Mouse (Mus musculus) frontal cortex, adult 2 months (tissue): ENCODE data around the gene Ppt2. TPM values are rescaled to one million over a fixed set of nuclear protein-coding genes. Genes with fewer than 3 reads are reported as not detected.

Source experiments
- DNase-seq, 2 experiments: peaks; one replicate each; pipeline ENCODE4 v3.0.0; 2022; ENCODE audit warnings: low spot score in 1 of 2; ENCODE audit errors: extremely low spot score in 1 of 2
- polyA plus RNA-seq: library from polyadenylated mRNA; depleted of rRNA; stranded (reverse); fragments of >200 nt; gene quantifications from 2 replicates; pipeline ENCODE4 v1.2.3, GENCODE M21; 2012

Gene Ppt2
- polyA plus RNA-seq, 1 experiment: 43.0 TPM

DNA sequence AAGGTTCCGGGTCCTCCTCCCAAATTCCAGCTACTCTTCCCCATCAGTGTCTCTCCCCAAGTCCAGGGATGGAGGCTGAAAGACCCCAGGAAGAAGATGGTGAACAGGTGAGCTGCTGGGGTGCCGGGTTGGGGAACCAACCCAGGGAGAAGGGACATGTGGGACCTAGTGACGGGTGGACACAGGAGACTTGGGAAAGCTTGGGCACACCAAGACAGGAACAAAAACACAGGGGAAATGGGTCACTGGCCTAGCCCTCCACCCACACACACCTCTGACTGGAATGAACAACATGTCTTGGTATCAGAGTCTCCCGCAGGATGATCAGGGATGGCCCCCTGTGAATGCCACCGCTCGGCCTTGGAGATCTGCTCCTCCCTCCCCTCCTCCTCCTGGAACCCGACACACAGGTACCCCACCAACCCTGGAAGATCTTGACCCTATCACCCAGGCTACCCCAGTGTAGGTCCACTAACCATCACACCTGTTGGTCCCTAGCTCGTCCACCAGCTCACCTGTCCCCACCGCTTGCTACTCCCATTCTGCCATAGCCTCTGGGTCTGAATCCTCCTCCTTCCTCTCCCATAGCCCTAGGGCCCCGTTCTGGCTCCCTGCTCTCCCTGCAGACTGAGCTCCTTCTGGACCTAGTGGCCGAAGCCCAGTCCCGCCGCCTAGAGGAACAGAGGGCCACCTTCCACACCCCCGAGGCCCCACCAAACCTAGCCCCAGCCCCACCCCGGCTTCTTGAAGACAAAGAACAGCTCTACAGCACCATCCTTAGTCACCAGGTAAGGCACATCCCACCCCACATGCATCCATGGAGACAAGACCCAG, 37.9 kb downstream of the Ppt2 start:
- DNase-seq: no peak

DNA sequence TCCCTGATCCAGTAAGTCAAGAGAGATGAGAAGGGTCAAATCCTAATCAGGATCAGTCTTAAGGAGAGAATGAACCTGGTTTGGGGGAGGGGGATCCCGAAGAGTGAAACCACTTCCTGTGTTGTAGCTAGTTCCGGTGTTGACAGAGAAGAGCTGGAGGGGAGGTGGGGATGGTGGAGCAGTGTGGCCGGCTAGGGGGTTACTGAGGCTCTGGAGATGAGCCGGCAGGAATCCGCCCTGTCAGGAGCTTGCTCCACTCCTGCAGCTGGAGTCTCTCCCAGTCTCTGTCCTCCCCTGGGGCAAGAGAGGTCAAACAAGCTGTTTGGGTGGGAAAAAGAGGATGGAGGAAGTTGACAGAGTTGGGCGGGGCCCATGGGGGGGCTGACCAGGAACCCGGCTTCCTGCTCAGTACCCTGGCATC, 38.6 kb downstream of the Ppt2 start, which contains the start of gene Gpsm3:
Gene Gpsm3, plus strand, starts transcription at position 126 of the 421 bp plus-strand sequence.
- no peak for DNase-seq

DNA sequence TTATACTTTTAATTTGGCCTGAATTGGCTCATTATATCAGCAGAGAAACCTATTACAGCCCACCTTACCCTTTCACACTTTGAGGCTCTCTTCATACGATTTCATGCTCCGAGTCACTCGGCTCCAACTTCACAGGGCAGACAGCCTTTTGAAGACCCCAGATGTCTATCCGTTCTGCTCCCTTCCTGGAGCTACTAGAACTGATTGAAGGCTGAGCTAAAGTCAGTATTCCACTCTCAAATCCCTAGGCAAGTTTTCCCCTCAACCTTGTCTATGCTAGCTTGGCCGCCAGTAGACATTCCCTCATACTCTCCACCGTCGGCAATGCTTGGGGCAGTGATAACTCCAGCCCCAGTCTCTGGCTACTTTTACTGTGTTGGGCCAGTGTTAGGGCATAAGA, 39.1 kb downstream of the Ppt2 start:
- DNase-seq: no peak

DNA sequence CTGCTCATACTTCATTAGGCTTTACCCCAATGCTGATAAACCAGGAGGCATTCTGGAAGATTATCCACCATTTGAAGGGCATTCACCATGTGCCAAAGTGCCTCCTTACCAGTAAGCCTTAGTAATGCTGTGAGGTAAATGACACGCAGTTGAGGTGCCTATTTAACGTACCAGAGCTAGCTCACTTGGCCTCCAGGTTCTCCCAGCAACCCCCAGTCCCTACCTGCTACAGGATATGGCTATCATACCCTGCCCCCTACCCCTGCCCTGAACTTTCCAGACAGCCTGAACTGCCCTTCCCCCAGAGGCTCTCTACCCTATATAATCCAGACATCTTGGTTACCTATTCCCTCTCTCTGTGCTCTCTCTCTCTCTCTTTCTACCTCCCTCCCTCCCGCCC, 39.5 kb downstream of the Ppt2 start:
- no peak for DNase-seq

DNA sequence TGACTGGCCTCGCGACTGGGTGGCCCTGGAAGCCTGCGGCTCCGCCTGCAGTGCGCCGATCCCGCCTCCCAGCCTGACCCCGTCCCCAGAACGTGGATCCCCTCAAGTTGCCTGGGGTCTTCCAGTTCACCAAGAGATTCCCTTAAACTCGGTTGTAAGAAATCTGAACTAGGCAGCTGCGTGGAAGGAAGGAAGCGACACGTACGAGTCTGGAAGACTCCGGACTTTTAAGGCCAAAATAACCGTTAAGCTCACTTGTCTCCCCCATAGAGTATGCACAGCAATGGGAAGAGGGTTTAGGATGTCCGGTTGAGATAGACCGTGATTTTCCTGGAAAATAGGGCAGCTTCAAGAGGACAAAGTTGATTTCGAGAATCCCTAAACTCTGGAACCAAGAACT, 40.5 kb downstream of the Ppt2 start:
- DNase-seq: no peak

DNA sequence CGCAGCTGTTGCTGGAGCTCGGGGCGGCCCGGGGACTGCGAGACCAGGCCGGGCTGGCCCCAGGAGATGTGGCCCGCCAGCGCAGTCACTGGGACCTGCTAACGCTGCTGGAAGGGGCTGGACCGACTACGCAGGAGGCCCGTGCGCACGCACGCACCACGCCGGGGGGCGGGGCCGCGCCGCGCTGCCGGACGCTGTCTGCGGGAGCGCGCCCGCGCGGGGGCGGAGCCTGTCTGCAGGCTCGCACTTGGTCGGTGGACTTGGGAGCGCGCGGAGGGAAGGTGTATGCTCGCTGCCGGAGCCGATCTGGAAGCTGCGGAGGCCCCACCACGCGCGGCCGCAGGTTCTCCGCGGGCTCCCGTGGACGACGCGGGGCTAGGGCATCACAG, 40.9 kb downstream of the Ppt2 start:
- peak; percentile 94 to 98 for DNase-seq

DNA sequence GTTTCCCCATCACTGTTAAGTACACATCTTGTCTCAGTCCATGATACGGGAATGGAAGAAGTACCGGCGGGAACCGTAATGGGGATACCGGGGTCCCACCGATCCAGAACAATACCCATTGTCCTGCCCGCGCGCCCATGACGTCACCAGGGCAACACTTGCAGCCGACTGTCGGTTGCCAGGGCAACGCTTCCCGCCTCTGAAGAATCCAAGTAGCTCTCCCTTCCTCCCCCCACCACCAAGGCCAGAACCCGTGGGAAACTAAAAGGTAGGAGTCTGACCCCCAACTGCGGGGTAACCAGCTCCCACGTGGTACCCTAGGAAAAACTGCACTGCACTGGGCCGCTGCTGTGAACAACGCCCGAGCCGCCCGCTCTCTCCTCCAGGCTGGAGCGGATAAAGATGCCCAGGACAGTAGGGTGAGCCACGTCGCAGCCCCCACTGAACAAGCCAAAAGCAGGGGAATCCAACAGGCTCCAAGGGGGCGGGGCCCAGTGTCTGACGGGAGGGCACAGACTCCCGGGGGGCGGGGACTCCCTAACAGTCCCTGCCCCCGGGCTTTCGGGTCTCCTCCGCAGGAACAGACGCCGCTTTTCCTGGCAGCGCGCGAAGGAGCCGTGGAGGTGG, 41.4 kb downstream of the Ppt2 start:
- DNase-seq: peak; percentile 83 to 91

DNA sequence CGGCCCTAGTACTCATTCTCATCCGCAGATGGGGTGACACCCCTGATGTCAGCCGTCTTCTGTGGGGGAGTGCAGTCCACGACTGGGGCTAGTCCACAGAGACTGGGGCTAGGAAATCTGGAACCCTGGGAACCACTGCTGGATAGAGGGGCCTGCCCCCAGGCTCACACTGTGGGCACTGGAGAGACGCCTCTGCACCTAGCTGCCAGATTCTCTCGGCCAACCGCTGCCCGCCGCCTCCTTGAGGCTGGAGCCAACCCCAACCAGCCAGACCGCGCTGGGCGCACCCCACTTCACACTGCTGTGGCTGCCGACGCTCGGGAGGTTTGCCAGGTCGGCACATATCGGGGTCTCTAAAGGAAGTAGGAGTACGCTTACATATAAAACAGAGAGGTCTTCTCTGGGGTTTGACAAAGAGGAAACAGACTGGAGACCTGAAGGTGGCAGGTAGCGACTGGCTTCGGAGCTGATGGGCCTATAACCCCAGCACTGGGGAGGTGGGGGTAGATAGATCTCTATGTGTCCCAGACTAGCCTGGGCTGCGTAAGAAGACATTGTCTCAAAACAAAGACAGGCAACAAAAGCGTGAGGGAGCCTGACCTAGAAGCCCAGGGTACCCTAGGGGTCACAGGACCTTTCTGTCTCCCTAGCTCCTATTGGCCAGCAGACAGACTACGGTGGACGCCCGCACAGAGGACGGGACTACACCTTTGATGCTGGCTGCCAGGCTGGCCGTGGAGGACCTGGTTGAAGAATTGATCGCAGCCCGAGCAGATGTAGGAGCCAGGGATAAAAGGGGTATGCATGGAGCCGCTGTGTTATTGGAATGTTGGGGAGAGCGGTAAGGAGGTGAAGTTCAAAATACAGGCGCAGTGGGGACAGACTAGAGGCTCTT, 42.2 kb downstream of the Ppt2 start:
- no peak for DNase-seq

DNA sequence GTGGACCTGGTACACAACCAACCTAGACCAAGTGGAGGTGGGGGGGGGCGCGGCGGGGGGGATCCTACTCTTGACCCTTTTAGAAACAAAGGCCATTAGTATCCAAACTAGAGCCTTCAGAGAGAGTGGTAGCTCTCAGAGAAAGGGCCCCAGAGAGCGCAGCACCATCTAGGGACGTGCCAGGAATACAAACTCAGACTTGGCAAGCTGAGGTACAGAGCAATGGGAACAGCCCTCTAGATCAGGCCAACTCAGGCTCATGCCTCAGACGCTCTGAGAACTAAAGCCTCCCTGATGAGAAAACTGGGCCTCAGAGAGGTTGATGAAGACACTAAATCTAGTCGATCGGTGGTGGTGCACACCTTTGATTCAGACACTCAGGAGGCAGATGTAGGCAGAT, 43.2 kb downstream of the Ppt2 start:
- no peak for DNase-seq

DNA sequence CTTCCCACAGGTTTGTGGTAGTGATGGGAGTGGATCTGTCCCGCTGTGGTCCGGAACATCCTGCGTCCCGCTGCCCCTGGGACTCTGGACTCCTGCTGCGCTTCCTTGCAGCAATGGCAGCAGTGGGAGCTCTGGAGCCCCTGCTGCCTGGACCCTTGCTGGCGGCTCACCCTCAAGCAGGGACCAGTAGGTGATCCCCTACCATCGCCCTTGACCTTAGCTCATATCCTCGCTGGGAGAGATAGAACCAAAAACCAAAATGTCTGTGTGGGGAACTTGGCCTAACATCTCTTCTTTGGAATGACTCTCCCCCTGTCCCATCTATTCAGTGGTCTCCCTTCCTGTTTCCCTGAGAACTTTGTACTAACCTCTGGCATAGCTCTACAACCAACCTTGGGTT, 44.5 kb downstream of the Ppt2 start:
- no peak for DNase-seq

DNA sequence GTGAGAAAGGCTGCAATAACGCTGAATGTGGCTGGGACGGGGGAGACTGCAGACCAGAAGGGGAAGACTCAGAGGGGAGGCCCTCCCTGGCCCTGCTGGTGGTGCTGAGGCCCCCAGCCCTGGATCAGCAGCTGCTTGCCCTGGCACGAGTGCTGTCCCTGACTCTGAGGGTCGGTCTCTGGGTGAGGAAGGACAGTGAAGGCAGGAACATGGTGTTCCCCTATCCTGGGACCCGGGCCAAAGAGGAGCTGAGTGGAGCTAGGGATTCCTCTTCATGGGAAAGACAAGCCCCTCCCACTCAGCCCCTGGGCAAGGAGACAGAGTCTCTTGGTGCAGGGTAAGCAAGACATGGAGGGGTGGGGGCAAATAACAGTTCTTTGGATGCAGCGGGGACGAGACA, 44.9 kb downstream of the Ppt2 start:
- no peak for DNase-seq

DNA sequence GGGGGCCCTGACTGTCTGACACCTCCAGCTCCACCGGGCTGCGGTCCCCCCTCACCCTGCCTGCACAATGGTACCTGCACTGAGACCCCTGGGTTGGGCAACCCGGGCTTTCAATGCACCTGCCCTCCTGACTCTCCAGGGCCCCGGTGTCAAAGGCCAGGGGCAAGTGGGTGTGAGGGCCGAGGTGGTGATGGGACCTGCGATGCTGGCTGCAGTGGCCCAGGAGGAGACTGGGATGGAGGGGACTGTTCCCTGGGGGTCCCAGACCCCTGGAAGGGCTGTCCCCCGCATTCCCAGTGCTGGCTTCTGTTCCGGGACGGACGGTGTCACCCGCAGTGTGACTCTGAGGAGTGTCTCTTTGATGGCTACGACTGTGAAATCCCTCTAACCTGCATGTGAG, 45.8 kb downstream of the Ppt2 start:
- DNase-seq: no peak

DNA sequence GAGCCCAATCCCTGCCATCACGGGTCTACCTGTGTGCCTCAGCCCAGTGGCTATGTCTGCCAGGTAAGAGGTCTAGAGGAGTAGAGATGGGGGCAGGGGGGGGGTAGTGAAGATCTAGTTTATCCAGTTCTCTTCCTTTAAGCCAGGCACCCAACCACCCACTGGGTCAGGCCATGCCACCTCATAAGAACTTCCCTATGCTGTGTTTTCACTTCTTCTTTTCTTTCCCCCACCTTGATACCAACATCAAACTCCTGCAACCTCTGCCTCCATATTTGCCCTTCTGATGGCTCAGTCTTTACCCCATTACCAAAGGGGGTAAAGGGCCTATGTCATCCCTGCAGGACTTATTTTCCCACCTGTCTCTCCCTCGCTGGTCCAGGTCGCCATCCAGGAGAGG, 50.2 kb downstream of the Ppt2 start:
- no peak for DNase-seq

DNA sequence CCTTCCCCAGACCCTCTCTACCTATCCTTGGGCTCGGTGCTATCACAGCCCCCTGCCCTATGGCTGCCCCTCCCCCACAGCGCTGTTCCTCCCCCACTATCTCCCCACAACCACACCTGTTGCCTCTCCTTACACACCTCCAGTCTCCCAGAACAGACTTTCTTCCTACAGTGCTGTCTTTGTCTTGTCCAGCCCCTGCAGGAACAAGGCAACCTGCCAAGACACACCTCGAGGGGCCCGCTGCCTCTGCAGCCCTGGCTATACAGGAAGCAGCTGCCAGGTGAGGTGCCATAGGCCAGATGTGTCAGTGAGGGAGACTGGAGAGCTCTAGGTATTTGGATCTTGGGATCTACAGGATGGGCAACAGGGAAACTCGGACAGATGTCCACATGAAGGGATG, 51.7 kb downstream of the Ppt2 start:
- no peak for DNase-seq

DNA sequence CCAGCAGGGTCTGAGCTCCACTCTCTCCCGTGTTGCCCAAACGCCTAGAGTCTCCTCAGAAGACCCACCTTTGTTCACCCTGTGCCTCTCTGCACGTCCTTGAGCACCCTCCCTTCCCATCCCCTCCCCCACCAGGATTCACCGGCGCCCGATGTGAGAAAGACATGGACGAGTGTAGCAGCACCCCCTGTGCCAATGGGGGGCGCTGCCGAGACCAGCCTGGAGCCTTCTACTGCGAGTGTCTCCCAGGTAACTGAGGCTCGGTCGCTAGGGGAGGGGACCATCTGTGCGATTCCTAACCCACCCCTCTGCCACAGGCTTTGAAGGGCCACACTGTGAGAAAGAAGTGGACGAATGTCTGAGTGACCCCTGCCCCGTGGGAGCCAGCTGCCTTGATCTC, 55.9 kb downstream of the Ppt2 start:
- DNase-seq: no peak

DNA sequence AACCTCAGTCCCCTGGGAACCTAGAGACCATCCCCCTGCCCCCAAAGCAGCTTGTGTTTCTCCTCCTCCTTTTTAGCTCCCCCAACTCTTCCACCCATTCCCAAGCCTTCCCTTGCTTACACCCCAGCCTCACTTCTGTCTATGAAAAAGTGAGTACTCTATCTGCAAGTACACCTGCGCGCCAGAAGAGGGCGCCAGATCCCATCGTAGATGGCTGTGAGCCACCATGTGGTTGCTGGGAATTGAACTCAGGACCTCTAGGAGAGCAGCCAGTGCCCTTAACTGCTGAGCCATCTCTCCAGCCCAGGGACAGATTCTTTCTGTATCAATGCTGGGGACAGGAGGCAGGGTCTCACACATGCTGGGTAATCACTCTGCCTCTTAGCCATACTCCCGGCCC, 56.4 kb downstream of the Ppt2 start:
- DNase-seq: no peak

DNA sequence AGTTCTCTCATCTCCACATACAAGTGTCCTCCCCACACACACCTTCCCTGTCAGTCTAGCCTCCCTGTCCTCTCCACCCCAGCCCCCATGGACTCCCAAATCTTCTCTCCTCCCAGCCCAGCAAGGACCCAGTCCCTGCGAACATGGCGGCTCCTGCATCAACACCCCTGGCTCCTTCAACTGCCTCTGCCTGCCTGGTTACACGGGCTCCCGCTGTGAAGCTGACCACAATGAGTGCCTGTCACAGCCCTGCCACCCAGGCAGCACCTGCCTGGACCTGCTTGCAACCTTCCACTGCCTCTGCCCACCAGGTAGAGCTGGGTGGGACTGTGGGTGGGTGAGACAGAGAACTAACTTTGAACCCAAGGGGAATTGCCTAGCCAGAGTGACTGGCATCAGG, 58.4 kb downstream of the Ppt2 start:
- DNase-seq: no peak

DNA sequence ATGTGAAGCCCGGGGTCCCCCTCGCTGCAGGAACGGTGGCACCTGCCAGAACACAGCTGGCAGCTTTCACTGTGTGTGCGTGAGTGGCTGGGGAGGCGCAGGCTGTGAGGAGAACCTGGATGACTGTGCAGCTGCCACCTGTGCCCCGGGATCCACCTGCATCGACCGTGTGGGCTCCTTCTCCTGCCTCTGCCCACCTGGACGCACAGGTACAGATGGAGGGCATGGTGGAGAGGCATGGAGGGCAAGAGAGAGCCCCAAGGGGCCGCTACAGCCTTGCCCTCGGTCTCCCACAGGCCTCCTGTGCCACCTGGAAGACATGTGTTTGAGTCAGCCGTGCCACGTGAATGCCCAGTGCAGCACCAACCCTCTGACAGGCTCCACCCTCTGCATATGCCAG, 59.9 kb downstream of the Ppt2 start:
- DNase-seq: no peak

DNA sequence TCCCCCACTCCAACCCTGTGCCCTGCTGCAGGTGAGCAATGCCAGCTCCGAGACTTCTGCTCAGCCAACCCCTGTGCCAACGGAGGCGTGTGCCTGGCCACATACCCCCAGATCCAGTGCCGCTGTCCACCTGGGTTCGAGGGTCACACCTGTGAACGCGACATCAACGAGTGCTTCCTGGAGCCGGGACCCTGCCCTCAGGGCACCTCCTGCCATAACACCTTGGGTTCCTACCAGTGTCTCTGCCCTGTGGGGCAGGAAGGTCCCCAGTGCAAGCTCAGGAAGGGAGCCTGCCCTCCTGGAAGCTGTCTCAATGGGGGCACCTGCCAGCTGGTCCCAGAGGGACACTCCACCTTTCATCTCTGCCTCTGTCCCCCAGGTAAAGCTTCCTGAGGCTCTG, 61.0 kb downstream of the Ppt2 start:
- DNase-seq: no peak
